Mouse (Mus musculus) intestine, embryonic 16.5 days (tissue): ENCODE results near the gene Isca2. TPM values are rescaled to one million over a fixed set of nuclear protein-coding genes. Genes with fewer than 3 reads are reported as not detected.

ENCODE experiments used
- ATAC-seq: fragments of 200-750 bp; cut with Nextera tagmentation; 2 replicates; pipeline ENCODE4 v1.8.0; 2017; ENCODE audit warnings: moderate TSS enrichment, moderate library complexity
- H3K27ac ChIP-seq: fragments of 300-500 bp; sonication (generic); 2 replicates; pipeline ENCODE4 v1.5.1; 2014; ENCODE audit warnings: mild to moderate bottlenecking, low read length
- H3K27me3 ChIP-seq: fragments of 300-500 bp; sonication (generic); replicated peaks from 2 replicates; pipeline ENCODE4 v1.6.1; 2014; ENCODE audit warnings: low read length, control low read depth, mixed read lengths; ENCODE audit not compliant: control insufficient read depth, insufficient read depth
- H3K36me3 ChIP-seq: fragments of 300-500 bp; sonication (generic); 2 replicates; pipeline ENCODE4 v1.6.1; 2014; ENCODE audit warnings: low read length, control low read depth; ENCODE audit not compliant: control insufficient read depth, insufficient read depth
- H3K4me1 ChIP-seq: fragments of 300-500 bp; sonication (generic); 2 replicates; pipeline ENCODE4 v1.6.1; 2014; ENCODE audit warnings: low read length, control low read depth, mixed read lengths; ENCODE audit not compliant: control insufficient read depth, insufficient read depth
- H3K4me2 ChIP-seq: fragments of 300-500 bp; sonication (generic); 2 replicates; pipeline ENCODE4 v1.6.1; 2014; ENCODE audit warnings: low read depth, low read length, control low read depth
- H3K4me3 ChIP-seq: fragments of 300-500 bp; sonication (generic); 2 replicates; pipeline ENCODE4 v1.5.1; 2014; ENCODE audit warnings: mild to moderate bottlenecking, low read length
- H3K9ac ChIP-seq: fragments of 300-500 bp; sonication (generic); 2 replicates; pipeline ENCODE4 v1.6.1; 2014; ENCODE audit warnings: low read depth, low read length
- H3K9me3 ChIP-seq: fragments of 300-500 bp; sonication (generic); 2 replicates; pipeline ENCODE4 v1.6.1; 2016; ENCODE audit warnings: low read length, control low read depth; ENCODE audit not compliant: control insufficient read depth
- WGBS: fragments of 180-500 bp; shearing (Covaris S2); extraction: QIAGEN DNeasy Blood & Tissue Kit; methylation state at CpG from one replicate; pipeline ENCODE4 v1.1.7; 2014; 5-methylcytosine and 5-hydroxymethylcytosine counted together
- polyA plus RNA-seq: library from polyadenylated mRNA; unstranded; fragments of >200 nt; fragmentation: Nextera tagmentation; extraction: Ambion mirVana; gene quantifications from 2 replicates; pipeline ENCODE4 v1.2.1, GENCODE M21; 2015

Gene Isca2
- polyA plus RNA-seq, 1 experiment from 2014 or later = 150 TPM

GRCm38 (mm10) chr12:84806726-84807125, 33.7 kb downstream of the Isca2 start:
- Histone ChIP-seq H3K4me1 (peaks cover 21% of the 10 kb centered on the region), H3K27me3 (no peaks in the 10 kb centered on the region), H3K4me3 (no peak overlapping the region), H3K9ac (0 out of 2 replicates have a peak overlapping the region, but pooled peaks have one; percentile 24), H3K36me3 (no peaks in the 10 kb centered on the region), H3K27ac (peak overlapping the region; percentile 86), H3K4me2 (no peak overlapping the region), H3K9me3 (no peaks in the 10 kb centered on the region)
- ATAC-seq = 0 out of 2 replicates have a peak, but pooled peaks have one; percentile 16
- 53% methylated on average over 5 of the region's 5 CpGs for WGBS

- Histone ChIP-seq H3K9me3 (no peaks in the 10 kb centered on the region), H3K27ac (no peak overlapping the region), H3K9ac (no peak overlapping the region), H3K4me2 (no peak overlapping the region), H3K4me3 (no peak overlapping the region), H3K36me3 (no peaks in the 10 kb centered on the region), H3K27me3 (no peaks in the 10 kb centered on the region), H3K4me1 (peaks cover 21% of the 10 kb centered on the region)
- ATAC-seq = no peak
- 78% methylated on average over 13 of the region's 13 CpGs for WGBS
These were observed 34.3 kb downstream of the Isca2 start for GRCm38 (mm10) chr12:84807351-84807750.

GRCm38 (mm10) chr12:84809033-84809432, 36.0 kb downstream of the Isca2 start:
- Histone ChIP-seq H3K27ac (no peak overlapping the region), H3K4me3 (no peak overlapping the region), H3K9me3 (no peaks in the 10 kb centered on the region), H3K36me3 (no peaks in the 10 kb centered on the region), H3K4me1 (peaks cover 21% of the 10 kb centered on the region), H3K27me3 (no peaks in the 10 kb centered on the region), H3K4me2 (no peak overlapping the region), H3K9ac (no peak overlapping the region)
- WGBS = 79% methylated on average over 6 of the region's 6 CpGs
- no peak for ATAC-seq

GRCm38 (mm10) chr12:84810810-84811209, 37.8 kb downstream of the Isca2 start:
- Histone ChIP-seq H3K4me3 (no peak overlapping the region), H3K9me3 (no peaks in the 10 kb centered on the region), H3K4me1 (peaks cover 11% of the 10 kb centered on the region), H3K9ac (no peak overlapping the region), H3K36me3 (no peaks in the 10 kb centered on the region), H3K27me3 (no peaks in the 10 kb centered on the region), H3K27ac (no peak overlapping the region), H3K4me2 (no peak overlapping the region)
- no peak for ATAC-seq
- WGBS = 62% methylated on average over 1 of the region's 1 CpGs

GRCm38 (mm10) chr12:84811510-84811909, 38.5 kb downstream of the Isca2 start:
- H3K9ac ChIP-seq = no peak overlapping the region
- ATAC-seq = no peak
- peaks cover 6% of the 10 kb centered on the region for H3K4me1 ChIP-seq
- H3K27me3 ChIP-seq = no peaks in the 10 kb centered on the region
- H3K27ac ChIP-seq = no peak overlapping the region
- WGBS = 52% methylated on average over 4 of the region's 4 CpGs
- H3K4me2 ChIP-seq = no peak overlapping the region
- H3K9me3 ChIP-seq = no peaks in the 10 kb centered on the region
- no peak overlapping the region for H3K4me3 ChIP-seq
- no peaks in the 10 kb centered on the region for H3K36me3 ChIP-seq

GRCm38 (mm10) chr12:84812004-84812403, 39.0 kb downstream of the Isca2 start:
- Histone ChIP-seq H3K27ac (no peak overlapping the region), H3K36me3 (no peaks in the 10 kb centered on the region), H3K4me1 (peaks cover under 1% of the 10 kb centered on the region; the same call in 1 of the 2 replicates), H3K4me2 (no peak overlapping the region), H3K9ac (no peak overlapping the region), H3K27me3 (no peaks in the 10 kb centered on the region), H3K9me3 (no peaks in the 10 kb centered on the region), H3K4me3 (no peak overlapping the region)
- ATAC-seq = no peak
- WGBS = 55% methylated on average over 3 of the region's 3 CpGs

- Histone ChIP-seq H3K9me3 (no peaks in the 10 kb centered on the region), H3K4me2 (no peak overlapping the region), H3K36me3 (no peaks in the 10 kb centered on the region), H3K27me3 (no peaks in the 10 kb centered on the region), H3K27ac (no peak overlapping the region), H3K4me3 (no peak overlapping the region), H3K9ac (no peak overlapping the region), H3K4me1 (no peaks in the 10 kb centered on the region)
- 48% methylated on average over 7 of the region's 7 CpGs for WGBS
- no peak for ATAC-seq
These were observed 40.7 kb downstream of the Isca2 start for GRCm38 (mm10) chr12:84813773-84814172.

- H3K9ac ChIP-seq = no peak overlapping the region
- no peak overlapping the region for H3K4me3 ChIP-seq
- no peaks in the 10 kb centered on the region for H3K4me1 ChIP-seq
- H3K36me3 ChIP-seq = no peaks in the 10 kb centered on the region
- no peak for ATAC-seq
- H3K27me3 ChIP-seq = no peaks in the 10 kb centered on the region
- H3K4me2 ChIP-seq = no peak overlapping the region
- no peak overlapping the region for H3K27ac ChIP-seq
- 57% methylated on average over 3 of the region's 3 CpGs for WGBS
- no peaks in the 10 kb centered on the region for H3K9me3 ChIP-seq
These were observed 41.7 kb downstream of the Isca2 start for GRCm38 (mm10) chr12:84814663-84815325.

GRCm38 (mm10) chr12:84818496-84818895, 45.4 kb downstream of the Isca2 start:
- no peak overlapping the region for H3K27ac ChIP-seq
- H3K27me3 ChIP-seq = no peaks in the 10 kb centered on the region
- H3K9ac ChIP-seq = no peak overlapping the region
- H3K4me2 ChIP-seq = no peak overlapping the region
- ATAC-seq = no peak
- no peaks in the 10 kb centered on the region for H3K4me1 ChIP-seq
- H3K36me3 ChIP-seq = no peaks in the 10 kb centered on the region
- no peak overlapping the region for H3K4me3 ChIP-seq
- H3K9me3 ChIP-seq = no peaks in the 10 kb centered on the region
- WGBS = 71% methylated on average over 4 of the region's 4 CpGs
